Mouse (Mus musculus) adrenal gland, adult (tissue): ENCODE measurements at regions not wholly inside any gene's neighbourhood (a gene's known extent, or its start where the extent isn't known, plus 50 kb on each side); places are given as distances from the start of the nearest gene placed in this dataset.
A peak's percentile ranks its signal among the peaks of the same experiment; 100 is the strongest.
"Not testable (repeated sequence)": the region's sequence is repeated elsewhere in the genome, so short reads cannot be mapped to it uniquely, and the experiment has no call there.

Experiments used
- DNase-seq, 2 experiments: peaks; one replicate each; pipeline ENCODE4 v3.0.0; 2022 to 2023; ENCODE audit warnings: low spot score in 1 of 2; ENCODE audit not compliant: inconsistent age in 2 of 2

DNA sequence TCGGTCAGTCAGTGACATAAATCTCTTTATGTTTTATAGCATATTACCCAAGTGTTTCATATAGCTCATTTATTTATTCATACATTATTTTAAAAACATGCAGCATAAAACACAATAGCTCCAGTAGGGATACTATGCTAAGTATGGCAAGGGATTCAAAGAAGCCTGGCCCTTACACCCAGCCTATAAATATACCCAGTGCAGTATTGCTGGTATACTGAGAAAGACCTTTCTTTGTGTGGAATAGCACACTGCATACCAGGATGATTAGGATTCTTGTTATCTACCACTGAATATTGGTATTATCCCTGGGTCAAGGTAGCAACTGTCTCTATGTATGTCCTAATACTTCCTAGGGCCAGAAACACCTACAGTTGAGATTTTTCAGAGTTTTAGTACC lies 389.4 kb downstream of the 1190002N15Rik start:
- no peak for DNase-seq

DNA sequence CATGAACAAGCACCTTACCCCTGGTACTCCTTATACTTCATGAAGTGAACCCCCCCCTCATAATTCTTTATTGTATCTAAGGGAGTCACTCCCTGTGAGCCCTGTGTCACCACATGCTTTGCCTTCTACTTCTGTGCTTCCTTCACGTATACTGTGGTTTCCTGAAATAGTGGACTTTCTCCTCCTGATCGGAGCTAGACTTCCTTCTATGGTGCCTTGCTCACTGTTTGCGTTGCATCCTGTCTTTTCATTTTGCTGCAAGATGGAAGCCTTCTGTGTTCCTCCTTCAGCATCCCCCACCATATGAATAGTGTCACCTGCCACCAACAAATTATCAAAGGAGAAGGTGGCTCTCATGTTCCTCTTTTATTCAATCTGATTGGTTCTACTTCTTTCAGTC lies 391.1 kb downstream of the 1190002N15Rik start:
- no peak for DNase-seq

DNA sequence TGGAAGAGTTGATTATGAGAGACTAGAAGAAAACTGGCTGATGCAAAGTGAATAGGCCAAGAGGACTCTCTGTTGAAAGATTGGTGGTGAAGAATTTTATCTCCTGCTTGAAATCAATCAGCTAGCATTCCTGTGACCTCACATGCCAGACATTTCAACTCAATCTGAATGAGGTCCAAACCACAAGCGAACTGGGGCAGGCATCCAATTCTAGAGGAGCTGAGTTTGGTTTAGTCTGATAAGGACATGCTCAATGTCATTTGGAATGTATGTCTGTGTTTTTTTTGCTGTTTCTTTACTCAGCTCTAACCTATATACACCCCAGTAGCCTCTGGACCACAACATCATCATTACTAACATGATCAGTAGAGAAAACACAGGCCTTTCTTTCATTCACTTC lies 401.4 kb downstream of the 1190002N15Rik start:
- peak; percentile 66 to 88 for DNase-seq

DNA sequence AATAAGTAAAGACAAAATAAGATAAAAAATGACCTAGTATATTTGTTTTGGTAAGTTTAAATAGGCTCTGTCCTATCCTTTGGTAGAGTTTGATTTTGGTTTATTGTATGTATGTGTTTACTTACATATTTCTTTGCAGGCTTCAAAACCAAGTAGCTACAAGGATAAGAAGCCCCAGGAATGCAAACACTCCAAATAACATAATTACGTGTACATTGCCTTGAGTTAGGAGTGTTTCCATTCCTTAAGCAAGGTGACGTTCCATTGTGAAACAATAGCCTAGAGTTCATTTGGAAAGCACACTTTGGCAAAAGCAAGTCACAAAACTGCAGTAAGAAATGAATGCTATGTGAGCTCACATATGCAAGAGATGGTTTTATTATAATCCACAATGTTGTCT lies 404.2 kb downstream of the 1190002N15Rik start:
- no peak for DNase-seq

DNA sequence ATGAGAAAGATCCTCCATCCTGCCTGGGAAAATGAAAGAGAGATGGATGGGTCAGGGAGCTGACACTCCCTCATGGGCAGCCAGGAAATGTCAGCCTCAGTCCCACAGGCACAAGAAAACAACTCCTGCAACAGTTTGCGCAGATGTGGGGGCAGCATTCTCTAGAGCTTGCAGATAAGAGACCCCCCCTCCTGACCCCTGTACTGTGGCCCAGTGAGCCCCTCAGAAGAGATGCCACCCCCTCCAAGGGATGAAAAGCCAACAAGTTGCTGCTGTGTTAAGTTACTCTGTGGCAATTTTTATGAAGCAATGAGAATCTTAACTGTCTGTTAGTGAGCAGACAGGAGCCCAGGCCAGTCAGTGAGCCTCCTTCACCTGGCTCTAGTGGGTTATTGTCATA lies 406.5 kb downstream of the 1190002N15Rik start:
- no peak for DNase-seq

DNA sequence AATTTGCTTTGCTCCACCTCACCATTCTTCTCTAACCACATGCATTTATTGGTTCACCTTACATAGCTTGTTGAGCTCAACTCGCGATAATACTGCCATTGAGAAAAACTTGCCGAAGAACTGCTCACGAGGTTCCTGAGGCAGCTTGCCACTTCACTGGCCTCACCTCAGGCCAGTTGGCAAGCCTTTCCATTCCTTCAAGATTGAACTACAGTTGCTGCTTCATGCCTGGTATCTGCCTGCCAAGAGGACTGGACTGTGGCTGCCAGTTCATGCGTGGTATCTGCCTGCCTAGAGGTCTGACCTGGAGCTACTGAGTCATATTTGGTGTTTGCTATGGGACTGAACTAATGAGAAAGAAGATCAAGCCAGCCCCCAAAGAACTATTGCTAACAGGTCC lies 420.9 kb downstream of the 1190002N15Rik start:
- peak in 1 of 2 experiments; percentile 27 for DNase-seq

DNA sequence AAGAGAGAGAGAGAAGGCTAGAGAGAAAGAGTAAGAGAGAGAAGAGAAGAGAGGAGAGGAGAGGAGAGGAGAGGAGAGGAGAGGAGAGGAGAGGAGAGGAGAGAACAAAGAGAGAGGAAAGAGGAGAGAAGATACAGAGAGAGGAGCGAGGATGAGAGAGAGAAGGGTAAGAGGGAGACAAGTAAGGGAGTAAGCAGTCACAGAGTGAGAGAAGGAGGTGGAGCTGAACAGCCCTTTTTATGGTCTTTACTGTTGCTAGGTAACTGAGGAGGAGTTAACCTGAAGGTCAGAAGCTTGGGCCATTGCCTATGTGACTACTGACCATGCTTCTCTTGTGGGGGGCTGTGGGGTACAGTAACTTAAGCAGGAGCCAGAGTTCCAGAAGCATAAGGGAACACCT lies 430.2 kb downstream of the 1190002N15Rik start:
- not testable (repeated sequence) for DNase-seq

DNA sequence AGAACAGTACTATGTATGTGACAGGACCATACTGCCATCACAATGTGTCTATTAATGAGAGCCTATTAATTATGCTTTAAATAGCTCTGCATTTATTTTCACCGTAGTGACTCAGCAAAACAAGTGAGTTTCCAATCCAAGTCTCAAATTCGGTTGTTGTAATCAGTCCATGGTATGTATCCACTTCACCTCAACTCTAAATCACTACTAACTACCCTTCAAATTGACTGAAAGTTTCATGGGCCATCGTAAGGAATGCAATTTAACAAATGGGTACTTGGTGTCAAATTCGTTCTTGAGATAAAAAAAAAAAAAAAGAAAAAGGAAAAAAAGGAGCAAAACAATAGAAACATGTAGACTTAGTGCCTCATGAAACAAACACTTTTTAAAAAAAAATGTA lies 433.2 kb downstream of the 1190002N15Rik start:
- DNase-seq: no peak

DNA sequence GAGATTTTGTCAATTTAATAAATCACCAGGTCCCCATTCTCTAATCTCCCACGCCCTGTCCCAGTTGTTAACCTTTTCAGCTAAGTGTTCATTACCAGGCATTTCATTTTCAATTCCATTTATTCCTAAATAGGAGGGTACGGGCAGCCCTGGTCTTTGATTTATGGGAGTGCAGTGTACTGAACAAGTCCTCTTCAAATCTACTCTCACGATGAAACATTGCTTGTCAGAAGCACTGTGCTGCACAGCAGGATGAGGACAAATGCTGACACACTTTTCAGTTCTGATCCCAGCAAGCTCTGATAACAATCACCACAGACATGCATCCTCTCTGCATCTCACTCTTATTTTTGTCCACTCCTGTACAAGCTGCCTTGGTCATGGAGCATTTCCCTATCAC lies 435.9 kb downstream of the 1190002N15Rik start:
- DNase-seq: no peak

DNA sequence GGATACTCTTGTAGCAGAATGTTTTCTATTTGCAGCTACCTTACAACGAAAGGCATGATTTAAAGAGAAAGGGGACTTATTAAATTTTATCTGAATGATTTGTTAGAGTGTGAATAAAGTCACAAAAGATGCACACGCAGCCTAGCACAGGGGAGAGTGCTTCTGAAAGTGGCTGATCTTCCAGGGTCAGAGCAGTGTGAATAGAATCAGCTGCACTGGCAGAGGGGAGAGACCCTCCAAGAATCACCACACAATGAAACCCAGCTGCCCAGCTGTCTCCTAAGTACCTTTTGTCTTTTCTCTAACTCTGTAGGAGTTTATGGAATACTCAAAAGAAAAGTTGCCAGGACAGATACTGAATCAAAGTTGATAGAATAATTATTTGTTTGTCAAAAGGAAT lies 443.1 kb downstream of the 1190002N15Rik start:
- DNase-seq: no peak

DNA sequence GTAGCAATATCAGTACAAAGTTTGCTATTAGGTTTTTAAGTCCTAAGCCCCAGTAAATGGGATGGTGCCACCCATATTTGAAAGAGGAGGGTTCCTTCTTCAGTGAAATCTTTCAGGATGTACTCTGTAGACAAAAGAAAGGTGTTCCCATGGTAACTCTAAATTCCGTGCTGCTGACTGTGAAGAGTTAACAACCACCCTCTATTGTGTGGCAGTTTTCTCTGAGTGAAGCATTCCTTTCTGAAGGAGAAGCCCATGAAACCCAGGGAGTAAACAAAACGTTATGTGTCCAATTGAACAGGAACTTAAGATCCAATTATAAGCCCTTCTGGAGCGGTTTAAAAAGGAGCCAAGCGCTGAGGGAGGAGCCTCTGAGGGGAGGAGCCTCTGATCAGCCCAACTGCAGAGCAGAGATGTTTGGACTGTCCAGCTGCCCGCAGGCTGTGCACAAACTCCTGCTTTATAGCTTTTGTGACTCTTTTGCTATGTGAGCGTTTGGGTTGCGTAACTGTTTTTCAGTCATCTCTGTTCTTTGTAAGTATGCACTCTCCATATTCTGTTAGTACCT lies 446.1 kb downstream of the 1190002N15Rik start:
- DNase-seq: no peak

DNA sequence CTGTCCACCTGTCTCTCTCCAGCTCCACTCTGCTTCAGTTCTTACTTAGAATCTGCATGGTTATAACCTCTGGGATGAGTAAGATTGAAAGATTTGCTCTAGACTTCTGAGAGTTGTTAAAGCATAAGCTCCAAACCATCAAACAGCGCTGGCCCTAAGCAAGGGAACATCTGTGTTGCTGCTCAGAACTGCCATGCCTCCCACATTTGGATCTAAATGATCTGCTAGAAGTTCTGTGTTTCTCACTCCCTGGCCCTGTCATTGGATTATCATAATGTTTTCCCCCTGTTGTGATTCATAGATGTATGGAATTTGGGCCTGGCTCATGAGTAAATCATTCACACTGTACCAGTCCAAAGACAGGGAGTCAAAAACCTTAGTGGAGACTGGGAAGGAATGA lies 448.1 kb downstream of the 1190002N15Rik start:
- no peak for DNase-seq

DNA sequence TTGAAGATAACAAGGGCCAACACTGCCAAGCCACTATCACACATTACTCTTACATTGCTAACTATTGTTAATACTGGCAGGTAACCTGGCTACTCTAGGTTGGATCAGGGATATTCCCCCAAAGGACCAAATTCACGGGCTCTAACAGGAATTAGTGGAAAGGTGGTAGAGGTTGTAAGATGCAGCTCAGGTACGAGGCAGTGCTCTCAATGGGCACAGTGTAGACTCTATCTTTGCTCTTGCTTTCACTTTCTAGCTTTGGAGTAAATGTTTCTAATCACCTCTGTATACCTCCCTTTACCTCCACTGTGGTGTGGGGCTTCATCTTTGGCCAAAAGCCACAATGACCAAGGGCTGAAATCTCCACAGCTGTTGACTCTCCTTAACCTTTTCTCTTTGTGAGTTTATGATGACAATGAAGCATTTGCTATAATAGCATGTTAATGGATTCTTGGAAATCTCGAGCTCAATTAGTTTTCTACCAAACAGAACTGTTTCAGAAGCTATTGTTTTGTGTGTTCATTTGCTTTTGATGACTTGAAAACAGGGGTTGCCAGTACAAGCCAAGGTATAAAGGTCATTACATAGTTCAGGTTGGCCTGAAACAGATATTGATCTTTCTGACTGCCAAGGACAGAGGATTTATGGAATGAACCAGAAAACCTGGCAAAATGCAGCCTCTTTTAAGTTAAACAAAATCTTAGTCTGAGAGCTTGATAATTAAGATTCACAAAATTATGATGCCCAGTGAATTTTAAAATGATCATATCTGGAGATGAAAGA lies 454.1 kb downstream of the 1190002N15Rik start:
- no peak for DNase-seq

DNA sequence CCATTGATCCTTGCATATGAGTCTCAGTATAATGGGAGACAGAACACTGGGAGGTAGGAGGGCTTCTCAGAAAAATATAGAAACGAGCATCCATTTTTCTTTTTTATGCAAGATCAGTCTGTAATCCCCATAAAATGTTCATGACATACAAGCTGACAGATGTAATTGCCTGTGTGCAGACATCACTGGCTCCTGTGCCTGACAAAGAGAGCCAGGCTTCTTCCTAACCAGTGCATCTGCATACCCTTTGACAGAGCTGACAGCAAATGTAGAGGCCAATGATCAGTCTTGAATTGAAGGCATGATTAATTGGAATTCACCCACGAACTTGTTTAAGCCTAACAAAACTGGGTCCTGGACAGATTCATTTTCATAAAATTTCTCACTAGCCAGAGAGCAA lies 463.0 kb downstream of the 1190002N15Rik start:
- no peak for DNase-seq

DNA sequence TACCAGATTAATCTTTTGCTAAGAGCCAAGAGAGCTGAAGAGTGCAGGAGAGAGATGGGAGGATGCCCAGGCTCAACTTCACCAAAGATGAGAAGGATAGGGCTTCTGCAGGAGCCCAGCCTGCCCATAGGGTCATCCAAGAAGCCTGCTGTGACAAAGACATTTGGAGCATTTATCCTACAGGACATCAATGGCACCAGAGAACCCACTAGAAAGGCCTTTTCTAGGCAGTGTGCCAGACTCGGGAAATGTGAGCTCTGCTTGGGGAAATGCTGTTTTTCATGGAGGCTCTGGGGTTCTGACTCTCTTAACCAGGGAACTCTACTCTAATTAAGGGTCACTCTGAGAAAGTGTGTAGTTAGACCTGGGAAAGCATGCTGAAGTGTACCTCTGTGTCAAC lies 470.8 kb downstream of the 1190002N15Rik start:
- no peak for DNase-seq

DNA sequence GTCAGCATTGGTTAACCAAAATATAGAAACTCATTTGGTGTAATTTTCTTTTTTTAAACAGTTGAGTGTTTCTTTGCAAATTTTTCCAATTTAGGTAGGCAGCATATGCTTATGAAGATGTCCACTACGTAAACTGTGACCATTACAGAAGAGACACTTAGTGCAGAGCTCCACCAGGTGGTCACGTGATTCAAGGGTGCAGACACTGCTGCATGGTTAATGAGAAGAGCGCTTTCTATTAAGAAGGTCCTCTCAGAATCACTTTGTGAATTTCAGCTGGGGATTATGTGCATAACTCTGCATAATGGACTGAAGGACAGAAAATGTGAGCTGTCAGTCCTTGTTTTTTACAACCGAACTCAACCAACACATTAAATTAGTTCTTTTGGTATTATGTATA lies 484.7 kb downstream of the 1190002N15Rik start:
- DNase-seq: peak in 1 of 2 experiments; percentile 39

DNA sequence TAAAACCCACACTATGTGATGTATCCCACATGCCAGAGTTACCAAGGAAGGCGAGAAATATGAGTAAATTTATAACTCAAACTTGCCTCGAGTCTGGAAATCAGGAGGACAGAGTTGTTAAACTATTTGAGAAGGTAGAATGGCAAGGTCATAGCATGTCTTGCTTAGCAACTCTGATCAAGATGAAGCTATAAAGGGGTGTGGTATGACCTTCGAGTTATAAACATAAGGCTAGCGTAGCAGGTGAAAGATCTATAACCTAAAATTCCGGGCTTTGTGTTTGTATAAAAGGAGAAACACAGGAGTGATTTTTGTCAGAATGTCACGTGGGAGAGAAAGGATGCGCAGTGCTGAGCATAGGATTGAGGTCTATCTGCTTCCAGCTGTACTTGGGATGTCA lies 490.0 kb downstream of the 1190002N15Rik start:
- no peak for DNase-seq

DNA sequence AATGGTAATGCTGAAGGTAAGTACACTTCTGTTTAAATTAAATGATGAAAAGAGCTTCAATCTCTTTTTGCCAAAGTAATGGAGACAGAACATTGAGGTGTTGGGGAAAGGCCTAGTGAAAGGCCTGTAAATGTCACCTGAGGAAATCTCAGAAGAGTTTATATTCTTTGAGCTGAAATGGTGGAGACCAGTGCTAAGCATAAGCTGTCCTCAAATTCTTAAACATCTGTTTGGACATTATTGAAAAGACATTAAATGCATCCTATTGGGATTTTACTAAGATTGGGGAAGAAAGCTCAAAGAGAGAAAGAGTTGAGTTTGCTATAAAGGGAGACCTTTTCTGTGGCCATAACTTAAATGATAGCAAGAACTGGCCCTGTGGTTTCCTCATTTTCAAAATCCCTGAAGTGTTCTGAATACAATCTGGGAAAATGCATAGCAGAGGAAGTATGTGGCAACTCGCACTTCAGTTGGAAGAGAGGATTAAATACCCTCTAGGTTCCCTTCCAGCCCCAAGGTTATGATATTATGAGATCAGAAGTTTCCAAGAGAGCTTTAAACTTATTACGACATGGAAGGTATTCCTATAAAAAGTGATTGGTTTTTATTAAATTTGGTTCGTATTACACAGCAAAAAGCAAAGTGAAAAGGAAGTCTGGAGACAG lies 492.3 kb downstream of the 1190002N15Rik start:
- no peak for DNase-seq

DNA sequence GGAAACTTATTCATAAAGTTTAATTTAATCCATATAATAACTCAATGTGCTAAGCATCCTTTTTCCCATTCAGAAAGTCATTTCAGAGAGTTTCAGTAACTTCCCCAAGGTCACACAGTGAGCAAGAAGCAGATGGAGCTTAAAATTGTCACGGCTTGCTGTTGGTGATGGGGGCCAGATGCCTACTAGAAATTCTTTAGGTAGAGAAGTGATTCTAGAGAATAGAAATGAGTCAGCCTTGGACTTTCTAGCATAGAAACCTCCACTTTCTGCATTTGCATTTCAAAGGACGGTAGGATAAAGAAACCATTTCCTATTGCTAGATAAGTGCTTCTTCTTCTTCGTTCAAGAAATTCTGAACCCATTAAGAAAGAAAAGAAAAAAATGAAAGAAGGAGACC lies 514.1 kb downstream of the 1190002N15Rik start:
- no peak for DNase-seq

DNA sequence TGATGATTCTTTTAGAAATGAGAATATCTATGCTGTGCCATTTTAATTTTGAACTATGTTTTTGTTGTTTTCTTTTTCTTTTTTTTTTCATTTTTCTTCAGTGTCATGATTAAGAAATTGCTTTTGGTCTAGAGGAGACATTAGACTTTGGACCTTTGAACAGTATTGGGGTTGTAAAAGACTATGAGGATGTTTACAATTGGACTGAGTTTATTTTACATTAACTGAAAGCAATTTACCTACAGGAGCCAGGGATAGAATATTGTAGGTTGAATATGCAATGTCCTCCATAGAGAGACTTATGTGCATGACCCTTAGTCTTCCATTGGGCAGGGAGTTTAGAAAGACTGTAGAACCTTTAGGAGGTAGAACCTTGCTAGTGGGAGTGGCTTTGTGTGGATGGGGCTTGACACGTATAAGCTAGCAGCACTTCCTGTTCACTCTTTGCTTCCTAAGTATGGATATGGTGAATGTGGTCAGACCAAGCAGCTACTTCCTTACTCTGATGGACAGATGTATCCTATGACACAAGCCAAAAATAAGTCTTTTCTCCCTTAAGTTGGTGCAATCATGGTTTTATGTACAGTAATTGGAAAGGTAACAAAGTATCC lies 516.5 kb downstream of the 1190002N15Rik start:
- no peak for DNase-seq

DNA sequence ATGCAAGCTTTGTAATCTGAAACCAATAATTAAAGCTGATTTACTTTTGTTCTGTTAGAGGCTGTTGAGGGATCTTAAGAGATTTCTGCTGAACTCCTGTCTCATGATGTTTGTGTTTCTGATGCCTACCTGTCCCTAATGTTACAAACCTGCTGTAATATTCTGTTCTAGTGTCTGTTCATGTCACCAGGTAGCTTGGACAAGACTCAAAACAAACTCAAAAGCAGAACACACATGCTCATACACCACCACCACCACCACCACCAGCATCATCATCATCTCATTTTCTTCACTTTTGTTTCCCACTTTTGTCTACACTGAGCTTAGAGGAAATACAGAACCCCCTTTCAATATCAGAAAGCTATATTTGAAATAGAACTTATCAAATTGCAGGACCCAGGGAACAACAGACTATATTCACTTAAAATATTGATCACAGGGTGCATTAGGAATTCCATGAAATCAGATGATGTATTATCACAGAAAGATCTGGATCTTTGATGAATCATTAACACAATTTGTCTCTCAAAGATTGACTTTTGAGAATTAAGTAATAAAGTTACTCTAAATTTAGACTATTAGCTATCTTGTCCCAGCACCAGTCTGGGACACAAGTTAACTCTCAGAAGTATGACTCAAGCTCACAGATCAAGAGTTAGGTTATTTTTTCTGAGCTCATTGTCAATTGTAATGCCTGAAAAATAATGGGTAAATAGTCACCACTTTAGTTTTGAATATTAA lies 521.0 kb downstream of the 1190002N15Rik start:
- no peak for DNase-seq
